Mouse (Mus musculus) Muller cell, postnatal 12 days (primary cell): ENCODE measurements at regions not wholly inside any gene's neighbourhood (a gene's known extent, or its start where the extent isn't known, plus 50 kb on each side); places are given as distances from the start of the nearest gene placed in this dataset.

Experiments used
- DNase-seq: peaks from one replicate; pipeline ENCODE4 v3.0.0-alpha.2; 2015; ENCODE audit errors: inconsistent ontology term

DNA sequence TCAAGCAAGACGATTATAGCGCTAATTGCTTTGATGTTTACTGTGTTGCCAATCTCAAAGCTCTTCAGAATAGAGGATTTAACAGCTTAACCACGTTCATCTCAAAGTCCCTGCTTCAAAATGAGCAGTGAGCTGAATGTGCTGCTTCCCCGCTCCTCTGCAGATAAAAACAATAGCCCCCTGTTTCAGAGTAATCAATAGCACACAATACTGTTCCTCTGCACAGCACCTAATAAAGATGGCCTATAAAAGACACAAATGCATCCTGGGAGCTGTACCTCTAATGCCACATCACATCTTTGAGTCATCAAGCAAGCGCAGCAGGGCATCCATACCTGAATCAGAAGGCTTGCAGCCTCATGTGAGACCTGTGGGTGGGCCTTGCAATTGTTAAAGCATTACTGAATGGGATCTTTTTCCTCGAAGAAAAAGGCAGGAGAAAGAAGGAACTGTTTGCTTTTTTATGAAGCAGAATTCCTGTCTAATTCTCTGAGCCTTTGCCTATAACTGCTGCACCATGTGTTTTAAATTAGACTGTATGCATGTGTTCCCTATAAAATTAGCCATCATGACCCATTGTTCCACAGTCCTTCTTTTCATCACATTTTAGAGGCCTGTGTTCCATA lies 648.5 kb upstream of the Cited2 start:
- no peak for DNase-seq

DNA sequence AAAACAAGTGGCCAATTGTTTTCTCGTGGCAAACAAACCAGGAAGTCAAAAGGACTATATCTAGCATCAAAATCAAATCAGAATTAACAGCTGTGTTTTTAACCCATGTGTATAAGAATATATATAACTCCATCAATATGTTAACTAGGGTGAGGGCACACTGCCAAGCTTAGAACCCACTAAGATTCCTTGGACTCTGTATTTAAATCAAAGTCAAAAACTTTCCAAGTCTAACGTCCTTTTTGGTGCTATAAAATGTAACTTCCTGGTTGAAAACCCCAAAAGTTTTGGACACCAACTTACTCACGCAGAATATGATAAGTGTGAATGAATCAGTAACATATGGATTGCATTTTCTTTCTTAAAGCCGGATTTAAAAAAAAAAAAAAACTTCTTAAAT lies 647.9 kb upstream of the Cited2 start:
- no peak for DNase-seq

DNA sequence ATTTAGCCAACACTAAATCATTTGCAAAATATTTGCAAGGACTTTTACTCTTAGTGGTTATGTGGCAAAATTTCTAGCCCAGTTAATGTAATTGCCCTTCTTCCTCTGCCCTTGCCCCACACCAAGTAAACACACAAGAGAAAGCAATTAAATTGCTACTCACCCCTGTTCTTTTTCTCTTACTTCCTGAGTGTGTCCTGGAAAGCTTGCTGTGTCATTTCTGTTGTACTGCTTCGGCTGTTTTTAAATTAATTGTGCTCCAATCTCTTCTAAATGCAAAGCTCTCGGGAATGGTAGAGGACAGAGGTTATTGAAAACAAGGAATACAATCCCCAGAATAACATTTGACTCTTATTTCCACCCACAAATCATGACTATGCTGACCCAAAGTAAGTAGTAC lies 647.4 kb upstream of the Cited2 start:
- DNase-seq: no peak

DNA sequence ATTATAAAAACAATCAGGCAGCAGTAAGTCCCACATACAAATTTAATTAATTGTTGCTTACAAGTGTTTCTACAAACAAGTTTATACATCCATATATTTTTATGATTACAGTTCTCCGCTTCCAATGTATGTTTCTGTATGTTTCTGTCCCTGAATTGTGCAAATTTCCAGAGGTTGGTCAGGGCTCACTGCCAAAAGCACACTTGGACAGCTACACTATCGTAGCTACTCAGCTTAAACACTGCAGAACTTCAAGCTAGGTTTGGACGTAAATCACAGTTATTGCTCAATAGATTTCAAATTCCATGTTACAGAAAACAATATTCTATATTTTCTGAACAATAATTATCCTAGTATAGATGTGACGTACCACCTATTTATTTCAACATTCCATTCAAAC lies 646.8 kb upstream of the Cited2 start:
- no peak for DNase-seq

DNA sequence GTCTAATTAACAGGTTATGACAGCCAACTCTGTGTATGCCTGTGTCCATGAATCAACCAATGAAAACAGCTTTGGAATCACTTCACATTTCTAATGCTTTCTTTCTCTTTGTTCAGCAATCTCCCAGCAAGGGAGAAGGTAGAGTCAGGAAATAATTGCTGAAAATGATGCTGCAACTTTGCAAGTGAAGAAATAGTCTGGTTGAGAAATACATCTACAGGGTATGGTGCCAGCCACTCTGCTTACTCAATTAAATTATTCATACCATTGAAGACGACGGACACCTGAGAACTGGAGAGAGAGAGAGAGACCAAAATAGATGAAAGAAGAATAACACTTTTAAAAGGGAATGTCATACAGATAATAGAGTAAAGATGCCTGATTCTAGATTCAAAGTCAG lies 645.4 kb upstream of the Cited2 start:
- DNase-seq: peak; percentile 51

DNA sequence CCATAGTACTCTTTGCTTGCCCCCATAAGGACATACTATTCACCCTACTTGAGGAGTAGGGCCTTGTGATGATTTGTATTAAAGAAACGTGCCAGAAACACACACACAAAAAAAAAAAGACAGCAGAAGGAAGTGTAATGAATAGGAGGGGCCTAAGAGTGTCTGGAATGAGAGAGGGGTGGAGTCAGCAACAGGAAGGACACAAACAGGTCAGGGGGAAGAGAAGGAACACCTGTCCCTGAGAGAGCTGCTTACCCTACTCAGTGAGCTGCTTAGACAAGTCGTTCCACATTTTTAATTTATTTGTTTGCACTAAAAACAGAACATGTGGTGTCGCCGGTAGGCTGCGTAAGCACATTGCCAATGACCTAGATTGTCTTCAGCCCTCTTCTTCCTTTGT lies 642.2 kb upstream of the Cited2 start:
- DNase-seq: no peak

DNA sequence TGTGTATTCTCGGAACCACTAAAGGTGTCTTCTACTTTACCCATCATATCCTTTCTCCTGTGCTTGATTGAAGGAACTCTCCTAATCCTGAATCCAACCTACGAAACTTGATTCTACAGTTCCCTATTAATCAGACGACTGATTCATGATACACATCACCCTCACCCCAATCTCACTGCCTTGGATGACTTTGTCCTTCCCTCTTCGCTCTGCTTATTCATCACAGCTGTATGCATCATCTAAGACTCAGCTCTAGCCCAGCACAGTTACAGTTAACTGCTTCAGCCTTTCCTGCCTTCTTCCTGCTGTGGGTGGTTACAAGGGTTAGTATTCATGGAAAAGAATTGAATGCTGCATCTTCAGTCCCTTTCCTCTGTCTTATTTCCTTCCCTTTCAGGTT lies 640.1 kb upstream of the Cited2 start:
- no peak for DNase-seq

DNA sequence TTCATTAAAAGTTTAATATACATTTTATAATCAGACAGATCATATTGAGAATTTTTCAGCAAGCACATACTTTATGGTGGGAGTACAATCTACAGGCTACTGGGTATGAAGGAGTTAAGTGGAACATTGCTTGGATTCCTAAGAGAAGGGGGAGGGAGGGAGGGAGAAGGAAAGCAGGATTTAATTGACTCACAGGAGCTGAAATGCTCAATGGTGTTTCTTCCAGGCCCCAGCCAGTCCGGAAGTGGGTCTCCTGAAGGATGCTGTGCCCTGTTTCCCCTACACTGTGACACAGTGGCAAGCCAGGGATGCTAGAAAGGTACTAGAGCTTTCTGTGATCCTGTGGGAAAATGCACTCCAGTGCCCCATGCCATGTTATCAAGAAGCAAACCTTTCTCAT lies 621.0 kb upstream of the Cited2 start:
- peak; percentile 39 for DNase-seq

DNA sequence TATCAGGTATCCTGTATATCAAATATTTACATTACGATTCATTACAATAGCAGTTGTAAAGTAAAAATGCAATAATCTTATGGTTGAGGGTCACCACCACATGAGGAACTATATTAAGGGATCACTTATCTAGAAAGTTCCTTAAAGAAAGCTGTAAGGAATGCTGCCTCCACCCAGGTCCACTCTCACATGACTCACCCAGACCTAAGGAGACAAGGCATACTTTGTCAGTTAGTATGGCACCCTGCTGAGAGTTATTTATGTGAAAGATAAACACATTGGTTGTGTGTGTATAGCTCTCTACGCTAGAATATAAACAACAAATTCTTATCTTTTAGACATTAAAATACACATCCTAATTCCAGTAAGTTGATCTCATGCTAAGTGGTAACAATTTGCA lies 619.6 kb upstream of the Cited2 start:
- no peak for DNase-seq

DNA sequence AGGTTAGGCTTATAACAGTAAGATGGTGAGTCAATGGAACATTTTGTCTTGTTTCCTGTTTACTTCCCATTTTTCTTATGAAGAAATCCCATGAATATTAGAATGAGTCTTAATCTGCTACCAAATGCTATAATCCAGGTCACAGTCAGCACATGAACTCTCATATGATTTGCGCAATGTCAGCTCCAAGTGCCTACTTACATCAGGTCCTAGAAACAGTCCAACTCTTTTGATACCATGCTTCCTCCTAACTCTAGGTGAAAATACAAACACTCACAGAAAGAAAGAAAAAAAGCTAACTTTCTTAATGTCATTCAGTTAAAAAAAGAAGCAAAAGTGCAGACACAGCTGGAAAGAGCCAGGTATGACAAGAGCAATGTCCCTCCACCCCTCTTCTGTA lies 616.2 kb upstream of the Cited2 start:
- DNase-seq: no peak

DNA sequence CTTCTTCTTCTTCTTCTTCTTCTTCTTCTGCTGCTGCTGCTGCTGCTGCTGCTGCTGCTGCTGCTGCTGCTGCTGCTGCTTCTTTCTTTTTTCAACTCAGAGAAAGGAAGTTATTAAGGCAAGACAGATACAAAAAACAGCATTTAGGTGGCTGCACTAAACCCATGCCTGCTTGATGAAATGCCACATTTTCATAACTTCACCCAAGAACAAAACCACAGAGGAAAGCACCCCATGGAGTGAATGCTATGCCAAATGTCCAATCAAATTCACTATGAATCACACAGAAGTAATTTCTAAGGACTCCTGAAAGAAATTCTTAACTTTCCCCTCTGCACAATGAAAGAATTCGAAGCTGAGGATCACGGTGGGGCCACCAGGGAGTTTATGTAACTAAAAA lies 611.9 kb upstream of the Cited2 start:
- peak; percentile 86 for DNase-seq

DNA sequence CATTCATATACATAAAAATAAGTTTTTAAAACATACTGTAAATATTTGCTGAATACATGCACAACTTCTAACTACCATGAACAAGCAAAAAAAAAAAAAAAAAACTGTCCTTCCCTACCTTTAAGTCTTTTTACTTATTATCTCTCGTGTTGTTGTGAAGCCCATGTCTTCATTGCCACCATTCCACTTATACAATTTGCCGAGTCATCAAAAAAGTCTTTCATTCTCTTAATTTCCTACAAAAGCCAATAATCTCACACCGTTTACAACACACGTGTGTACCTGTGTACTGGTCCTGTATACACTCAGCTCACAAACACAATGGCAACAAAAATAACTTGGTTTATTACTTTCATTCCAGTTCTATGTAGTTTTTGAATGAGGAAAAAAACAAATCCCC lies 608.2 kb upstream of the Cited2 start:
- no peak for DNase-seq

DNA sequence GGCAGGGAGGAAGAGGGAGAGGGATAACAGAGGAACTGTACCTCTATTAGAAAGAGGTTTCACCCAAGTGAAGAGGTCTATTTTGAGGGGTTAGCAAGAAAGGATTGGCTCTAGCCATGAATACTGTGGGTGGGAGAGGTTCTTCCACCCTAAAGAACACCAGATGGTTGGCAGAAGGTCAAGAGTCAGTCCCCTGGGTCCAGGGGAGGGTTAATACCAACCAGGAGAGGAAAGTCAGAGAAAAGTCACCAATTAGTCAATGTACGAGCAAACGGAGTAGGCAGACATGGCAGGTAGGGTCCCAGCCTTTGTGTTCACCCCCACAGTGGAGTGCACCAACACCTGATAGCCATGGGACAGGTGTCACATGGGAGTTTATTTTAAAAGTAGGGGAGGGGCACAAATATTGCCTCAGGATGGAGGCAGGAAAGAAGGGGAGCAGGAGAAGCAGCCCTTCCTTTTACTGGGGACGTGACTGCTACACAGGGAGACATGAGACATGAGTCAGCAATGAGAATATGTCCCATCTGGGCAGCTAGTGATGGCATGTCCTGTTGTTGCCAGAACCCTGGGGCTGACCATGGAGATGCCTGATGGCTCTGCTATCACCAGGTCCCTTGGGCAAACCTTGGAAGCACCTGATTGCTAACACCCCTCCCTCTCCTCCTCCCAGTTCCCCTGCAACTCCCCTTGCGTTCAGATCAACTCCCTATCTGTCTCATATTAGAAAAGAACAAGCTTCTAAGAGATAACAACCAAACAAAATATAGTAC lies 593.4 kb upstream of the Cited2 start:
- no peak for DNase-seq

DNA sequence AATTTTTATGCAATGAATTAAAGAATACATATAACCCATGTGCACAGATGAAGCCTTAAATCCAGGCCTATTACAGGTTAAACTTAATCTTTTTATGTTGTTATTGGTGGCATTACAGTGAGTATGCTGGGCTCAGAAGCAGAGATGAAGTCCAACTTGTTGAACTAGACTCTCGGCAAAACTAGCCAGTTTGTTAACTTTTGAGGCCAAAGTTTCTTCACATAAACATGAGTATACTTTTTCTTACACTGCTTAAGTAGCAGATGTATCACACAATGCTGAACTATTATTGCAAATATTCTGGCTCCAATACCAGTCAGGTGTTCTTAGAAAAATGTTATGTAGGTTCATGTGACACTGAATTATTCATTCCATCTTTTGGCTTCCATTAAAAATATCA lies 592.4 kb upstream of the Cited2 start:
- no peak for DNase-seq

DNA sequence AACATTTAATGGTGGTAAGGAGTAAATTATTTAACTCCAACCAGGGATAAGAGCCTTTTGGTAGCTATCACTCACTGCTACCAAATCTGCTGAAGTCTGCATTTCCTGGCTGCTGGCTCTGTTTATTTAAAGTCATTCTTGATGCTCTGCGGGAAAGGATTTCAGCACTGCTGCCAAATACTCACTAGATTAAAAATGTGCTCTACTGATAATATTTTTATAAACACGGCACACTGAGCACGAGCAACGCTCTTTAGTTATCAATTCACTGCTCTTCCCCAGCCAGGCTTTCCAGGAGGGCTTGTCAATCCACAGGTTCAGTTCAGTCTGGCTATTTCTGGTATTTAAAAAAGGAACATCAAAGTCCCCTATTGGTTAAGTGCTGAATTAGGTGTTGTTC lies 591.3 kb upstream of the Cited2 start:
- peak; percentile 5 for DNase-seq

DNA sequence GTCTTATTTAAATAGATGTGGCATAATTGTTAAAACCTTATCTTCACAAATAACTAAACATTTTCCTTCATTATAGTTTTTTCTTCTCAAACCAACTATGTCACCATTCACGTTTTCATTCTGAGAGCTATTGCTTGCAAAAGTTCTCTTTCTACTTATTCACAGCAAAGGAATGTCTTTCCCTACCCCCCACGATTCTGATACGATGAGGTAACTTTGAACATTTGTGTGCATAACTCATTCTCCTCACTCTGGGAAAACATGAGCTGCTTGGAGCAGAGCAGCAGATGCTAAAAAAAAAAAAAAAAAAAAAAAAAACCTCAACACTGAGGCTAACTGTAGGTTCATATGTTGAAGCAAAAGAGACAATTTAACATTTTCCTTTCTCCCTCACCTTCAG lies 547.6 kb upstream of the Cited2 start:
- DNase-seq: peak; percentile 74

DNA sequence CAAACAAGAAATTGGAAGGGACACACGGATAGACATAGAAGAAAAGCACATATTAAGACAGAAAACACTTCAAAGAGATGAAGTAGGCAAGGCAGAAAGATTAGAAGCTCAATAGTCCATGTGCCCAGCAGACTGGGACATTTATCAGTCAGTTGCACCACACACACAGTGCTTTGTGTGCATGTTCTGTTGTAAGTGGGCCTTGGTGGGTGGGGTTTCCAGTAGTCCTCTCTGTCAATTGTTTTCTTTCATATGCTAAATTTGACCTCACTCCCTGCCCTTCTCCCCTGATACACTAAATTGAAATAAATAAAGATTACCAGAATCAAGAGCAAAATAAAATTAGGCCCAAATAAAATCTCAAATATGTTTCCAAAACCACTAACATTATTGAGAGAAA lies 546.0 kb upstream of the Cited2 start:
- no peak for DNase-seq

DNA sequence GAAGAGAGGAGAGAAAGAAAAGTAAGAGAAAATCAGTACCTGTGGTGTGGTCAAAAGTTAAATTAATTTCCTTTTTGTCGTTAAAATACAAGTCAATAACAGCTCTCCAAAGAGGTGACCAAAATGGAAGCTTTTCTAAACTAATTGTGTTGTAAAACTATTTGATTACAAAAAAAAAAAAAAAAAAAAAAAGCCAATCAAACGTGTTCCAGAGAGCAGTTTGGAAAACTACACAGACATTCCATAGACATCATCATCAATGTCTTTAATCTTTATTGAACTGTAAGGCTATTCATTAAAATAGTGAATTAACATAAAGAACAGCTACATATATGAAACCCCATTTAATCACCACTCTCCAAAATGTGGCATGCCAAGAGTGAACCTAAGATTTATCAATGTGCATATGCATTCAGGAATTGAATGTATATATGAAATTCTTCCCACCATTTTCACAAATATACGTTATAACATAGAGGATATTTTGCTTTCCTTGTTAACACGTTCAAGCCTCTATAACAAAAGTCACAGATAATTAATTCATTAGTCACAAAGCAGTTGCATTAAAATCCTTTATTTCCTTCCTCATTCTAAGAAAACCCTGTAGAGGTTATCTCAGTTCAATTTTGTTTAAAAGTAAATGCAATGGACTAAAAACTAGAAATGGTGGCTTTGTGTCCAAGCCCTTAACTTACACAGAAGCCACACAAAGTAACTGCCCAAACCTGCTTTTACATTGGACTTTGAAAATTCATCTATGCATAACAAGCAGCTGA lies 545.3 kb upstream of the Cited2 start:
- no peak for DNase-seq

DNA sequence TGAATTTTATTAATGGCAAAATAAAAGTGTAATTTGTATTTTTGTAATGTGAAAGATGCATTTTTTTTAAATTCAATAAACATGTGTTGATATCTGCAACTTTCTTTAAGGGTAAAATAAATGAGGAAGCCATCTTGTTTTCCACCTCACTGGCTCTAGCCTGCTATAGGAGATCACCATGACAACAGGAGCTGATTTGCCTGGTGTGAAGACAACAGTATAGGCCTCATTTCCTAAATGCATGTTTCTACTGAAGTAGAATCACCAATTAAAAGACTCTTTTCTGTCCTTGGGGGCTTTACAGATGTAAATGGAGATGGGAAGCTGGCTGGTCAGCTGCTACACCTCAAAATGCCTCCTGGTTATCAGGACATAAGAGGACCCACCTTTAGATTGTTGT lies 544.4 kb upstream of the Cited2 start:
- no peak for DNase-seq

DNA sequence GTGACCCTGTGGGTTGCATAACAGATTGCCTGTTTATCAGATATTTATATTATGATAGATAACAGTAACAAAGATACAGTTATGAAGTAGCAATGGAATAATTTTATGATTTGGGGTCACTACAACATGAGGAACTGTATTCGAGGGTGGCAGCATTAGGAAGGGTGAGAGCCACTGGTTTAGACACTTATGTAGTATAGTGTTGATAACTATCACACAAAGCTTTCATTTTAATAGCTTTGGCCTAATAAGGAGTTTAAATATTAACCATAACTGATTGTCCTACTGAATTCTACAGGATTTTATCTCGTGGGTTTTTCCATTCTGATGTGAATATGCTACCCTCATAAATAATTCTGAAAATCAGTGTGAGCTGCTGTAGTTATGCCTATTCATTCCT lies 538.6 kb upstream of the Cited2 start:
- no peak for DNase-seq

DNA sequence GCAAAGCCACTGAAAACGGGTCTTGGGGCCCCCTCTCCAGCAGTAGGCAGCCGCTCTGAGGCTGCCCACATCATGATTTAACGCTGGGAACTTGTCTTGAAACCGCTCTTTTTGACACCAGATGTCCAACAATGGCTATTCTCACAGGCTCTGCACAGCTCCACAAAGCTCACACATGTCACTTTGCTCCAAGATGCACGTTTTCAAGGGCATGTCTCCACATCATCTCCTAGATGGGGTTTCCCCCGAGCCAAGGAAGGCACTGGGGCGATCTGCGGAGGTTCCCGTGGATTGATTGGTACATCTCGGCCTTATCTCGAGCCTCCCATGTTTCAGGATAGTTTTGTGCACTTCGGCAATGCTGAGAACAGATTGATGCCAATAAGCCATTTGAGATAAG lies 526.8 kb upstream of the Cited2 start:
- DNase-seq: no peak

DNA sequence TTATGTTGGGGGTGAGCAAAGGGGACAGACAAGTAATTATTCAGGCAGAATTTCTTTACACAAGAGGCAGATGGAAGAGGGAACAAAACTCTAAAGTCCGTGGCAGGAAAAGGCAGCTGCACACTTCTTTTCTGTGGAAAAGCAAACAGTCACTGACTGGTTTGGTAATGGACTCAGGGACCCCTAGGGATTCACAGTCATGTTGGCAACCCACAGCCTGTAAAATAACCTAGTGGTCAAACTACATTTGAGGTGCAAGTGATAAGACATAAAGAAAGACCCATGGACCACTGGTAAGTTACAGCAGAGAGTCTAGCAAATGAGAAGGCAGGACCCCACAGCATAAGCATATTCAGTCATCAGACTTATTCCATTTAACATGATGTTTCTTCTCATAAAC lies 526.4 kb upstream of the Cited2 start:
- DNase-seq: no peak
